Mouse (Mus musculus) kidney, embryonic 14.5 days (tissue): ENCODE data around the gene Mcm7. TPM values are rescaled to one million over a fixed set of nuclear protein-coding genes. Genes with fewer than 3 reads are reported as not detected.

Experiments used
- ATAC-seq: fragments of 200-750 bp; cut with Nextera tagmentation; 2 replicates; pipeline ENCODE4 v1.8.0; 2017; ENCODE audit warnings: moderate number of reproducible peaks, mild to moderate bottlenecking, moderate TSS enrichment, moderate library complexity; ENCODE audit not compliant: low FRiP score, low TSS enrichment
- H3K27ac ChIP-seq: fragments of 300-500 bp; sonication (generic); 2 replicates; pipeline ENCODE4 v1.5.1; 2014; ENCODE audit warnings: low read depth, mild to moderate bottlenecking, low read length, moderate library complexity, mixed read lengths
- H3K27me3 ChIP-seq: fragments of 300-500 bp; sonication (generic); 2 replicates; pipeline ENCODE4 v1.6.1; 2014; ENCODE audit warnings: mild to moderate bottlenecking, low read length; ENCODE audit not compliant: control insufficient read depth, insufficient read depth
- H3K36me3 ChIP-seq: fragments of 300-500 bp; sonication (generic); 2 replicates; pipeline ENCODE4 v1.6.1; 2014; ENCODE audit warnings: low read length, mixed read lengths; ENCODE audit not compliant: control insufficient read depth, insufficient read depth
- H3K4me1 ChIP-seq: fragments of 300-500 bp; sonication (generic); 2 replicates; pipeline ENCODE4 v1.6.1; 2014; ENCODE audit warnings: low read length, mixed read lengths; ENCODE audit not compliant: control insufficient read depth, insufficient read depth
- H3K4me2 ChIP-seq: fragments of 300-500 bp; sonication (generic); replicated peaks from 2 replicates; pipeline ENCODE4 v1.6.1; 2014; ENCODE audit warnings: low read depth, mild to moderate bottlenecking, low read length
- H3K4me3 ChIP-seq: fragments of 300-500 bp; sonication (generic); 2 replicates; pipeline ENCODE4 v1.5.1; 2014; ENCODE audit warnings: mild to moderate bottlenecking, low read length
- H3K9ac ChIP-seq: fragments of 300-500 bp; sonication (generic); 2 replicates; pipeline ENCODE4 v1.6.1; 2014; ENCODE audit warnings: low read depth, mild to moderate bottlenecking, low read length, moderate library complexity
- H3K9me3 ChIP-seq: fragments of 300-500 bp; sonication (generic); 2 replicates; pipeline ENCODE4 v1.6.1; 2016; ENCODE audit warnings: low read length; ENCODE audit not compliant: control insufficient read depth
- WGBS: fragments of 180-500 bp; shearing (Covaris S2); extraction: QIAGEN DNeasy Blood & Tissue Kit; methylation state at CpG from one replicate; pipeline ENCODE4 v1.1.7; 2014; 5-methylcytosine and 5-hydroxymethylcytosine counted together
- polyA plus RNA-seq: library from polyadenylated mRNA; unstranded; fragments of >200 nt; fragmentation: Nextera tagmentation; extraction: Ambion mirVana; gene quantifications from 2 replicates; pipeline ENCODE4 v1.2.1, GENCODE M21; 2014

The Mcm7 gene
- polyA plus RNA-seq, 1 experiment from 2014 or later = 241 TPM

DNA sequence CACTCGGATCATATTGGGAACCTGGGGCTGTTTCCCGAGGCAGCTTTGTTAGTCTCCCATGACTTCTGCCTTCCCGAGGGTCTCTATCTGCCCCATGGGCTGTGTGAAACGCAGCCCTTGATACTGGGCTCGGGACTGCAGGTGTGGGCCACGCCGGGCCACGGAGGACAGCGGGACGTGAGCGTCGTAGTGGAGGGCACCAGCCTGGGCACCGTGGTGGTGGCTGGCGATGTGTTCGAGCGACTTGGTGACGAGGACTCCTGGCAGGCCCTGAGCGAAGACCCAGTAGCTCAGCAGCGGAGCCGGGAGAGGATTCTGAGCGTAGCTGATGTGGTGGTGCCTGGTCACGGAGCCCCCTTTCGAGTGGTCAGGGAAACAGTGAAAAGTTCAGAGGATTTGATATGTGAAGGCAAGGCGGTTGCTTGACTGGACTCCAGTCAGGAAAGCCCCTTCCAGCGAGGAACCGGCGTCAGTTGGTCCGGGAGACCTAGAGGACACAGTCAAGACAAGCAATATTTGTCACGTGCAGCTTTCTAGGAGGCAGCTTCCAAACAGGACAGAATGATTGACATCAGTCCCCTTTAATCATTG lies 22.6 kb upstream of the Mcm7 start:
- Histone ChIP-seq H3K9ac (peak overlapping the region; percentile 80), H3K4me2 (peak overlapping the region; percentile 97), H3K27me3 (no peaks in the 10 kb centered on the region), H3K9me3 (no peaks in the 10 kb centered on the region), H3K4me3 (peak overlapping the region; percentile 75), H3K27ac (peak overlapping the region; percentile 90), H3K36me3 (peaks cover 19% of the 10 kb centered on the region; the same call in 1 of the 2 replicates), H3K4me1 (0 out of 2 replicates have a peak, but pooled peaks cover 4% of the 10 kb centered on the region)
- peak; percentile 73 for ATAC-seq
- under 1% methylated on average over 29 of the region's 29 CpGs for WGBS

DNA sequence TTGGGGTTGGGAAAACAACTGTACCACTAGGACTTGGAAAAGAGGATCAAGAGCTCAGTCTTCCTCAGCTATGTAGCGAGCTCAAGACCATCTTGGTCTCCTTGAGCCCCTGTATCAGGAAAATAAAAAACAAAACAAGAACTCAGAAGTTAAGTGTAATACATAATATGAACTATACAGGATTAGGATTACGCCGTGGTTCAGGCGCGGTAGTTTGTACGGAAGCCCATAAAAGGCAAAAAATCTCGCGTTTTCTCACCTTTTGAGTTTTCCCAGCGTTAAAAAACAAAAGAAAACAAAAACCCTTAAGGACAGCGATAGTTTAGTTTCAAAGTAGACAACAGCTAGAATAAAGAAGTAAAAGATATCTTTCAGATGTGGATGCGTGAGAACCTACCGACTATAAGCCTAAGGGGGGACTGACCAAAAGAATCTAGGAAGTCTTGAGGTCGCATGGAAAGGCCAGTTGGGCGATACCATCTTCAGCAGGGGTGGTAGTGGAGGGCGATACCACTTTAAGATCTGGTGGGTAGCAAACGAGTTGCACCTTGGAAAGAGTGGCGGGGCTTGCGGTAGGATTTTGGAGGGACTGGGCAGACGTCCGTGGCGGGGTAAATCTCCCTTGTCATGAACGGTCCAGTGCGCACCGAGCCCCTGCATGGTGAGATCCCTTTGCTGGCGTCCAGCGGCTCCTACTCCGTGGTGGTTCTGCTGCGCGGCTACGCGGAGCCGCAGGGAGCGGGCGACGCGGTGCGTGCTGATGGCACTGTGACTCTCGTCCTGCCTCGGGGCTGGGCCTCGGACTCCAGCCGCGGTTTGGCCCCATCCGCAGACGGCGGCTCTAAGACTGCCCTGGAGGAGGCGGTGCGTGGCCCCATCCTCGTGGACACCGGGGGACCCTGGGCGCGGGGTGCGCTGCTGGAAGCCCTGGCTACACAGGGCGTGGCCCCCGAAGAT lies 21.8 kb upstream of the Mcm7 start, which contains the start of gene Mblac1:
Mblac1 (plus strand) TSS at position 544 of the 957 bp plus-strand sequence.
- Histone ChIP-seq H3K27me3 (no peaks in the 10 kb centered on the region), H3K36me3 (peaks cover 19% of the 10 kb centered on the region; the same call in 1 of the 2 replicates)

DNA sequence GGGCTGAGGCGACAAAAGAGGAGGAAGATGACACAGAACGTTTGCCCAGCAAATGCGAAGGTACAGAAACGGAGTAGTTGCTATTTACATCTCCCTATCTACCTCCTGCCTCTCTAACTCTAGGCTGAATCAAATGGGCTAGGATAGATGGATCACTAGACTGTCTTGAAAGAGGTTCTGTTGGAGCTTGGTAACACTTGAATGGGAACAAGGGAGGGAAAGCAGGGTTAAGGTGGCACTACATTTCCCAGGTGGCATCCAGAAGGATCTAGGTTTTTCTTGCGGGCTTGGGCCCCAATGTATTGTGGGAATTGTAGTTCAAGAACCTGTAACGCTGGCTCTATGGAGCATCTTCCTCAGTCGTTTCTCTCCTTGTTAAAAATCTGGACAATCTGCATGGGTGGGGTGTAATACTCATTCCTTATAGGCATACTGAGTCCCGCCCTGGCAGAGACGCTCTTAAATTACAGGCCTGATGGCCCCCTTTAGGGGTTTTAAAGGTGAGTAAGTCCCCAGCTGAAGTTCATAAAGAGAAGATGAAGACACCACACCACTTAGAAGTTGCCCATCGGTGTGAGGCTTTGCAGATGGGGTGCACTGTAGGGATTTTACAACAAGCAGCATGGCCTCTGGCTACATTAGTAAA lies 15.6 kb upstream of the Mcm7 start:
- Histone ChIP-seq H3K4me1 (peaks cover 5% of the 10 kb centered on the region), H3K4me3 (peak overlapping the region; percentile 59), H3K4me2 (peak overlapping the region; percentile 80), H3K27ac (peak overlapping the region; percentile 4; the same call in 1 of the 2 replicates), H3K9me3 (no peaks in the 10 kb centered on the region), H3K36me3 (peaks cover 27% of the 10 kb centered on the region), H3K9ac (peak overlapping the region; percentile 80), H3K27me3 (no peaks in the 10 kb centered on the region)
- ATAC-seq = peak; percentile 74
- 0% methylated on average over 10 of the region's 10 CpGs for WGBS

More for the DNA sequence above, 21.8 kb upstream of the Mcm7 start, which contains the start of gene Mblac1:
- Histone ChIP-seq H3K27ac (peak within 1 kb of the TSS; percentile 90), H3K9me3 (no peaks in the 10 kb centered on the region), H3K4me2 (peak within 1 kb of the TSS; percentile 97), H3K4me1 (0 out of 2 replicates have a peak, but pooled peaks cover 4% of the 10 kb centered on the region), H3K9ac (peak within 1 kb of the TSS; percentile 80), H3K4me3 (peak within 1 kb of the TSS; percentile 75)
- ATAC-seq = peak; percentile 80
- 8% methylated on average over 54 of the region's 54 CpGs for WGBS

DNA sequence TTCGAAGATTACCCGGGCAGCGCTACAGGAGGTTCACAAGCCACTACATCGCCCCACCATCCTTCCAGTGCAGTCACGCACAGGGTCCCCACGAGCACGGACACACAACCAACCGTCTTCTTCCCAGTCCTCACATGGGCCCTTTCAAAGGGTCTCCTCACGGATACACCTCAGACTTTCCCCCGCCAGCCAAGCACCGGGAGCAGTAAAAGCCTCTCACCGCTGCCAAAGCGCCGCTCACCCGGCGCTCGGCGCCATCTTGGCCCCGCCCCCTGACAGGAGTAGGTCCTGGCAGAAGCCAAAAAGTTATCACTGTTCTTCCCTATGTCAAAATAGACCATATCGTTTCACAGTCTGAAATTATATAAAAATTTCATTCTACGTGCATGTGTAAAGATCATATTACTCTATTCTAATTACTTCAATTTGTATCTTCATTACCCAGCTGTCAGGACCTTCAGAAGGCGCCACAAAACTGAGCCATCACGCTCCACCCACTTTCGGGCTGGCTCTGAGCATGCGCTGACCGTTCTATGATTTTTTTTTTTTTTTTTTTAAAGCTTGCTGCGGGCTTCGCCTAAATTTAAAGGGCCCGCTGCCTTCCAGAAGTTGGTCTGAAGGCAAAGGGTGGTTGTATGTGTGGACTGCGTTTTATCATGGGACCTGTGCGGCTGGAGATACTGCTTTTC lies 14.9 kb upstream of the Mcm7 start, which contains the start of the genes Taf6 and Cnpy4:
Taf6 (minus strand) TSS at position 502 of the 689 bp plus-strand sequence.
Cnpy4 (plus strand) TSS at position 536 of the 689 bp plus-strand sequence.
- no peaks in the 10 kb centered on the region for H3K27me3 ChIP-seq
- peaks cover 32% of the 10 kb centered on the region for H3K36me3 ChIP-seq
- ATAC-seq = peak; percentile 84

DNA sequence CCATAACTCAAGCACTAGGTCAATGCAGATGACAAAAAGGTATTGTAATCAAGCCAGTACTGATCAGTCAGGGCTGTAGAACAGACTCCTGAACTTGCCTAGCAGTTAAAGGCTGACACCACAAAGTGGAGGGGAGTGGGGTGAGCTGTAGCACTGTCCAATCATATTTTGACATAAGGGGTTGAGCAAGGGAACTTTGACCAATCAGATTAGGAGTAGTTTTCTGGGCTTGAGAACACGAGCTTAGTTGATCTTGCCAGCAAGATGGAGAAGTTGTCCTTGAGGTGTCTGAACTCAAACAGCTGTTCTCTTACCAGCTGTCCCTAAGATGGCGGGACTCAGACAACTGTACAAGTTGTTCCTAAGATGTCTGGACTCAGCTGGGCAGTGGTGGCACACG lies 995 bp upstream of the Mcm7 start:
- no peaks in the 10 kb centered on the region for H3K9me3 ChIP-seq
- no peak overlapping the region; the same call in 1 of the 2 replicates for H3K4me2 ChIP-seq
- H3K36me3 ChIP-seq = peaks cover 61% of the 10 kb centered on the region
- no peak for ATAC-seq
- whole genome bisulfite sequencing = 77% methylated on average over 3 of the region's 3 CpGs
- H3K4me3 ChIP-seq = no peak overlapping the region
- H3K9ac ChIP-seq = no peak overlapping the region
- peaks cover 8% of the 10 kb centered on the region for H3K4me1 ChIP-seq
- no peak overlapping the region for H3K27ac ChIP-seq
- no peaks in the 10 kb centered on the region for H3K27me3 ChIP-seq

More for the DNA sequence above, 14.9 kb upstream of the Mcm7 start, which contains the start of the genes Taf6 and Cnpy4:
- H3K4me3 ChIP-seq = peak within 1 kb of the TSS; percentile 59
- peak within 1 kb of the TSS; percentile 80 for H3K9ac ChIP-seq
- peaks cover 5% of the 10 kb centered on the region for H3K4me1 ChIP-seq
- under 1% methylated on average over 31 of the region's 31 CpGs for WGBS
- H3K4me2 ChIP-seq = peak within 1 kb of the TSS; percentile 80
- H3K9me3 ChIP-seq = no peaks in the 10 kb centered on the region
- H3K27ac ChIP-seq = peak within 1 kb of the TSS; percentile 53; the same call in 1 of the 2 replicates

DNA sequence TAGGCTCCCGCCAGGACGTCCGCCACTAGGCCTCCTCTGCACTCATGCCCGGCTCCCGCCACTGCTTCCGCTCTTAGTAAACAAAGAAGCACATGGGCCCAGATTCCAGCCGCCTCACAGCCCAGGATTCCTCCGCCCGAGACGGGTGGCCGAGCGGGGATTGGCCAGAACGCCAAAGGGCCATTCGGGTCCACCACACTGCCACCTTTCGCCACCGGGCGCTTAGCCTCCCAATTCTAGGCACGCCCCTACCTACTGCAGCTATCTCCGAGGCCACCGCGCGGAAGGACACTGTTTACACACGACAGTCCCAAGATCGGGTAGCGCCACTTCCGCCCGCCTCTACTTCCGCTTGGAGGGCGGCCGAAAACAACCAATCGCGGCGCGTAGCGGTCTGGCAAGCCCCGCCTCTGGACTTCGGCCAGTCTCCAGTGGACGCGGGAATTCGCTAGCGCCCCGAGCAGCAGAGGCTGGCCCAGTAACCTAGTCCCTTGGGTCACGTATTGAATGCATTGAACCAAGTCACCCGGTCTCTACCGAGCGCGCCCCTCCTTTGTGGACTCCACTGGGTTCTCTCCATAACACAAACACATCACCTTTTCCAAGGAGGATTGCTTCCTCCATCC lies 1.2 kb downstream of the Mcm7 start:
- Histone ChIP-seq H3K36me3 (peaks cover 63% of the 10 kb centered on the region), H3K4me2 (peak overlapping the region; percentile 80), H3K27me3 (no peaks in the 10 kb centered on the region), H3K4me3 (peak overlapping the region; percentile 82), H3K9me3 (no peaks in the 10 kb centered on the region), H3K4me1 (peaks cover 8% of the 10 kb centered on the region), H3K27ac (peak overlapping the region; percentile 98), H3K9ac (peak overlapping the region; percentile 89)
- ATAC-seq = peak; percentile 90
- WGBS = under 1% methylated on average over 47 of the region's 47 CpGs

DNA sequence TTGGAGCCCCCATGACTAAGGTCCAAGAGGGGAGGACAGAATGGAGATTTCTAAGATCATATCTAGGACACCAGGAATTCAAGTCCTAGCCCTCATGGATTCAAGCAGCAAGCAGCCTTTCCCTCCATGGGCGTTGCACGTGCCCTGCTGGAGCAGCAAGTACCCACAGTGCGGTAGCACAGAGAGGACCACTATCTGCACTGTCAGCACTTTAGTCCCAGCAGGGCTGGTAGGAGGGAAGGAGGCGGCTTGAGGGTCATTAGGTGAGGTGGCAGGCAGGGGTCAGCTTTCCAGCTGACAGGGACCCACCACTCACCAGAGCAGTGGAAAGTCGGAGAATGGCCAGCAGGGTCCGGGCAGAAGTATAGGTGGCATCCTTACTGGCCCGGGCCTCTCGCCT lies 6.6 kb downstream of the Mcm7 start:
- no peak for ATAC-seq
- Histone ChIP-seq H3K27me3 (no peaks in the 10 kb centered on the region), H3K9ac (no peak overlapping the region), H3K4me2 (no peak overlapping the region), H3K4me3 (no peak overlapping the region), H3K4me1 (peaks cover 19% of the 10 kb centered on the region), H3K36me3 (peaks cover 74% of the 10 kb centered on the region), H3K9me3 (no peaks in the 10 kb centered on the region), H3K27ac (no peak overlapping the region)
- WGBS = 68% methylated on average over 8 of the region's 8 CpGs

DNA sequence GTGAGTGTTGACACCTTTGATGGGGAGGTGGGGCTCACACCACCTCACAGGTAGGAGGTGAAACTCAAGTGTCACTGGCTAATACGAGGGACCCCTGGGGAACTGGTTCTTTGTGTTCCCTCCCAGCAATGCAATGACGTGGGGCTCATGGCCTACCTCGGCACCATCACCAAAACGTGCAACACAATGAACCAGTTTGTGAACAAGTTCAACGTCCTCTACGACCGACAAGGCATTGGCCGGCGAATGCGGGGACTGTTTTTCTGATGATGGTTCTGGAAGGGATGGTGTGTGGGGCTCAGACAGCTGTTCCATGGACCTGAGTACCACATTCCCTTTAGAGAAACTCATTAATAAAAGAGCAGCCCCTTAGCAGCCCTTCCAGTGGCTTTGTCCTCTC lies 8.6 kb downstream of the Mcm7 start:
- H3K9ac ChIP-seq = no peak overlapping the region
- 72% methylated on average over 10 of the region's 10 CpGs for WGBS

More for the DNA sequence above, 8.6 kb downstream of the Mcm7 start:
- Histone ChIP-seq H3K4me1 (peaks cover 11% of the 10 kb centered on the region; the same call in 1 of the 2 replicates), H3K4me2 (no peak overlapping the region), H3K27me3 (no peaks in the 10 kb centered on the region), H3K27ac (no peak overlapping the region), H3K4me3 (no peak overlapping the region), H3K9me3 (no peaks in the 10 kb centered on the region), H3K36me3 (peaks cover 61% of the 10 kb centered on the region)
- no peak for ATAC-seq
